Mouse (Mus musculus) olfactory bulb, adult 2 months (tissue): ENCODE data around the gene Tmem163.

Experiments used
- CTCF ChIP-seq: fragments of 200-500 bp; IDR thresholded peaks from 2 replicates; pipeline ENCODE4 v1.5.1; 2012; ENCODE audit warnings: low read depth, mild to moderate bottlenecking, low read length, moderate library complexity; ENCODE audit not compliant: insufficient read depth
- POLR2A ChIP-seq: fragments of 200-500 bp; IDR thresholded peaks from 2 replicates; pipeline ENCODE4 v1.6.1; 2012; ENCODE audit warnings: mild to moderate bottlenecking, low read depth, low read length, moderate library complexity; ENCODE audit not compliant: insufficient read depth

GRCm38 (mm10) chr1:127662385-127663068 is 16.8 kb downstream of the Tmem163 start:
- TF ChIP-seq CTCF (no peak), POLR2A (no peak)
